Mouse (Mus musculus) ES-Bruce4 (cell line): ENCODE measurements around the gene Fstl4. TPM values are rescaled to one million over a fixed set of nuclear protein-coding genes. Genes with fewer than 3 reads are reported as not detected.

Experiments used
- H3K27ac ChIP-seq: 2 replicates; pipeline ENCODE4 v1.5.1; 2012; ENCODE audit warnings: low read length, inconsistent platforms; ENCODE audit not compliant: insufficient read depth
- H3K27me3 ChIP-seq: 2 replicates; pipeline ENCODE4 v1.6.1; 2012; ENCODE audit warnings: mild to moderate bottlenecking, low read length, inconsistent platforms; ENCODE audit not compliant: control insufficient read depth, poor library complexity, insufficient read depth, severe bottlenecking
- H3K36me3 ChIP-seq: 2 replicates; pipeline ENCODE4 v1.6.1; 2012; ENCODE audit warnings: inconsistent platforms, mild to moderate bottlenecking, low read length, moderate library complexity; ENCODE audit not compliant: control insufficient read depth, poor library complexity, insufficient read depth, severe bottlenecking
- H3K4me1 ChIP-seq: one replicate; pipeline ENCODE4 v1.8.1; 2011; ENCODE audit warnings: low read length; ENCODE audit not compliant: control insufficient read depth, insufficient read depth
- H3K4me3 ChIP-seq: 2 replicates; pipeline ENCODE4 v1.5.1; 2011; ENCODE audit warnings: low read depth, mild to moderate bottlenecking, low read length
- H3K9ac ChIP-seq: 2 replicates; pipeline ENCODE4 v1.6.1; 2012; ENCODE audit warnings: low read depth, mild to moderate bottlenecking, inconsistent platforms; ENCODE audit not compliant: poor library complexity, severe bottlenecking
- H3K9me3 ChIP-seq: replicated peaks from 2 replicates; pipeline ENCODE4 v1.6.1; 2012; ENCODE audit warnings: mild to moderate bottlenecking, low read length, inconsistent platforms; ENCODE audit not compliant: control insufficient read depth, poor library complexity, insufficient read depth, severe bottlenecking
- CTCF ChIP-seq: IDR thresholded peaks from one replicate; pipeline ENCODE4 v1.8.1; 2011; ENCODE audit warnings: low read depth, low read length
- EP300 ChIP-seq: IDR thresholded peaks from 2 replicates; pipeline ENCODE4 v1.6.1; 2011; ENCODE audit warnings: low read depth, low read length; ENCODE audit not compliant: insufficient read depth
- POLR2A ChIP-seq: IDR thresholded peaks from one replicate; pipeline ENCODE4 v1.8.1; 2011; ENCODE audit warnings: low read length; ENCODE audit not compliant: insufficient read depth
- polyA plus RNA-seq: library from polyadenylated mRNA; stranded (reverse); fragments of >200 nt; gene quantifications from 2 replicates; pipeline ENCODE4 v1.2.4, GENCODE M21; 2011; ENCODE audit warnings: low read depth; ENCODE audit not compliant: missing spikeins, insufficient read depth, insufficient read length

Gene Fstl4
- polyA plus RNA-seq, 1 experiment, result not detected

- Histone ChIP-seq H3K36me3 (no peaks in the 10 kb centered on the region), H3K9me3 (no peaks in the 10 kb centered on the region), H3K27ac (no peak overlapping the region), H3K9ac (no peak overlapping the region), H3K27me3 (no peaks in the 10 kb centered on the region), H3K4me1 (no peaks in the 10 kb centered on the region), H3K4me3 (no peak overlapping the region)
- no peak for TF ChIP-seq CTCF
- no peak for TF ChIP-seq EP300
- TF ChIP-seq POLR2A, result no peak
These were observed 67.9 kb downstream of the Fstl4 start for GRCm38 (mm10) chr11:52832311-52832675.

DNA sequence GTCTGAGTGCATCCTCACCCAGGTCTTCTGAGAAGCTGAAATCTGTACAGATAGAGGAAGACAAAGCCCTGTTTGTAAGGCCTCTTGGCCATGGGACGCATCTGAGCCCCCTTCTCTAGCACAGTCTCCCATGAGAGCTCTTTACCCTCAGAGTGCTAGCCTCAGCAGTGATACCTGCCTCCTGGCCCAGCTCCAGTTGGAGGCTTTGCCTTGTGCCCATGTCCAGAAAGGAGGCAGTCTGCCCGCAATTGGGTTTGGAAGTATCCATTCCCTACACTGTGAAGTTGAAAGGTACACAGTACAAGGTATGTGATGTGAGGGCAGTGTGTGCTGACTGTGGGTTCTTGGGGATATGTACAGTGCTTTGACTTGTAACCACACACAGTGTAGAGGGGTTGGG lies 84.3 kb downstream of the Fstl4 start:
- no peaks in the 10 kb centered on the region for H3K4me1 ChIP-seq
- H3K27ac ChIP-seq, result no peak overlapping the region
- no peaks in the 10 kb centered on the region; the same call in 1 of the 2 replicates for H3K27me3 ChIP-seq
- no peak overlapping the region for H3K9ac ChIP-seq
- H3K4me3 ChIP-seq, result no peak overlapping the region
- no peaks in the 10 kb centered on the region for H3K9me3 ChIP-seq
- no peaks in the 10 kb centered on the region for H3K36me3 ChIP-seq
- TF ChIP-seq EP300, result no peak
- TF ChIP-seq POLR2A, result no peak
- no peak for TF ChIP-seq CTCF

DNA sequence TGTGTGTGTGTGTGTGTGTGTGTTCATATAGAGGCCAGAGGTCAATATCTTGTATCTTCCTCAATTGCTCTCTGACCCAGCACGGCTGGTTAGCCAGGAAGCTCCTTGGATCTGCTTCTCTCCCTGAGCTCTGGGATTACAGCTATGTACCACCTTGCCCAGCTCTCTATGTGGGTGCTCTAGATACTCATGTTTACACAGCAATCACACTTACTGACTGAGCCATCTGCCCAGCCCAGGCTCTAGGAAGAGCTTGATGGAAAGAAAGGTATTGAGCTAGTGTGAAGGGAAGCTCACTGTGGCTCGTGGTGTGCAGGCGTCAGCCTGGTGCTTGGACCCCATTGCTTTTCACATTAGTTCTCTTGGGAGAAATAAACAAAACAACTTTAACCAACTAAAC lies 85.6 kb downstream of the Fstl4 start:
- Histone ChIP-seq H3K4me3 (no peak overlapping the region), H3K9me3 (no peaks in the 10 kb centered on the region), H3K27ac (no peak overlapping the region), H3K27me3 (no peaks in the 10 kb centered on the region; the same call in 1 of the 2 replicates), H3K4me1 (no peaks in the 10 kb centered on the region), H3K9ac (no peak overlapping the region), H3K36me3 (no peaks in the 10 kb centered on the region)
- TF ChIP-seq EP300 (no peak), CTCF (no peak)

GRCm38 (mm10) chr11:52872846-52873512 lies 108.5 kb downstream of the Fstl4 start:
- H3K27me3 ChIP-seq, result no peaks in the 10 kb centered on the region
- no peak overlapping the region for H3K4me3 ChIP-seq
- no peaks in the 10 kb centered on the region; the same call in 1 of the 2 replicates for H3K9me3 ChIP-seq
- TF ChIP-seq POLR2A (no peak), EP300 (no peak), CTCF (no peak)
- no peaks in the 10 kb centered on the region for H3K36me3 ChIP-seq
- H3K27ac ChIP-seq, result no peak overlapping the region
- H3K9ac ChIP-seq, result no peak overlapping the region
- H3K4me1 ChIP-seq, result no peaks in the 10 kb centered on the region

GRCm38 (mm10) chr11:52875916-52876765 lies 111.7 kb downstream of the Fstl4 start:
- no peaks in the 10 kb centered on the region for H3K4me1 ChIP-seq
- no peak overlapping the region for H3K4me3 ChIP-seq
- no peaks in the 10 kb centered on the region for H3K36me3 ChIP-seq
- no peaks in the 10 kb centered on the region for H3K27me3 ChIP-seq
- H3K9me3 ChIP-seq, result no peaks in the 10 kb centered on the region
- TF ChIP-seq POLR2A (no peak), CTCF (no peak), EP300 (no peak)
- no peak overlapping the region for H3K27ac ChIP-seq
- no peak overlapping the region for H3K9ac ChIP-seq

- Histone ChIP-seq H3K4me3 (no peak overlapping the region), H3K27ac (no peak overlapping the region), H3K9ac (no peak overlapping the region), H3K9me3 (no peaks in the 10 kb centered on the region), H3K4me1 (no peaks in the 10 kb centered on the region), H3K36me3 (no peaks in the 10 kb centered on the region), H3K27me3 (no peaks in the 10 kb centered on the region)
- no peak for TF ChIP-seq EP300
- no peak for TF ChIP-seq CTCF
- no peak for TF ChIP-seq POLR2A
These were observed 113.2 kb downstream of the Fstl4 start for GRCm38 (mm10) chr11:52877662-52878061.
